Mouse (Mus musculus): ENCODE measurements at regions not wholly inside any gene's neighbourhood (a gene's known extent, or its start where the extent isn't known, plus 50 kb on each side); places are given as distances from the start of the nearest gene placed in this dataset.

GRCm38 (mm10) chr16:9132113-9132512 is 302.2 kb downstream of the 1810013L24Rik start:
- DNase-seq, result no peak

- DNase-seq, result no peak
Observed at GRCm38 (mm10) chr16:9132778-9133177, 302.9 kb downstream of the 1810013L24Rik start.

GRCm38 (mm10) chr16:9135377-9135776 is 305.5 kb downstream of the 1810013L24Rik start:
- no peak for DNase-seq

GRCm38 (mm10) chr16:9138552-9139224 is 308.8 kb downstream of the 1810013L24Rik start:
- DNase-seq, result no peak

- no peak for DNase-seq
Observed at GRCm38 (mm10) chr16:9139405-9139804, 309.5 kb downstream of the 1810013L24Rik start.

GRCm38 (mm10) chr16:9149209-9150135 is 319.6 kb downstream of the 1810013L24Rik start:
- no peak for DNase-seq

GRCm38 (mm10) chr16:9151936-9152335 is 322.0 kb downstream of the 1810013L24Rik start:
- peak; percentile 50 for DNase-seq

GRCm38 (mm10) chr16:9153501-9153900 is 323.6 kb downstream of the 1810013L24Rik start:
- DNase-seq, result no peak

GRCm38 (mm10) chr16:9165763-9166310 is 335.9 kb downstream of the 1810013L24Rik start:
- peak; percentile 17 for DNase-seq

GRCm38 (mm10) chr16:9176402-9176801 is 346.5 kb downstream of the 1810013L24Rik start:
- no peak for DNase-seq

GRCm38 (mm10) chr16:9195821-9196220 is 365.9 kb downstream of the 1810013L24Rik start:
- DNase-seq, result no peak

- DNase-seq, result no peak
Observed at GRCm38 (mm10) chr16:9198903-9199532, 369.1 kb downstream of the 1810013L24Rik start.

- DNase-seq, result no peak
Observed at GRCm38 (mm10) chr16:9208602-9209001, 378.7 kb downstream of the 1810013L24Rik start.

- no peak for DNase-seq
Observed at GRCm38 (mm10) chr16:9211485-9211884, 381.6 kb downstream of the 1810013L24Rik start.

GRCm38 (mm10) chr16:9215131-9215530 is 385.2 kb downstream of the 1810013L24Rik start:
- DNase-seq, result no peak

GRCm38 (mm10) chr16:9217361-9217760 is 387.5 kb downstream of the 1810013L24Rik start:
- DNase-seq, result no peak

- no peak for DNase-seq
Observed at GRCm38 (mm10) chr16:9230178-9230577, 400.3 kb downstream of the 1810013L24Rik start.

GRCm38 (mm10) chr16:9242099-9242498 is 412.2 kb downstream of the 1810013L24Rik start:
- no peak for DNase-seq

GRCm38 (mm10) chr16:9247198-9247597 is 417.3 kb downstream of the 1810013L24Rik start:
- no peak for DNase-seq

GRCm38 (mm10) chr16:9253054-9253453 is 423.2 kb downstream of the 1810013L24Rik start:
- DNase-seq, result no peak

- DNase-seq, result no peak
Observed at GRCm38 (mm10) chr16:9255351-9255750, 425.5 kb downstream of the 1810013L24Rik start.

GRCm38 (mm10) chr16:9260966-9261365 is 431.1 kb downstream of the 1810013L24Rik start:
- DNase-seq, result no peak

GRCm38 (mm10) chr16:9264554-9265145 is 434.8 kb downstream of the 1810013L24Rik start:
- DNase-seq, result no peak

All from kidney, adult 18-20 months (tissue).